Mouse (Mus musculus): ENCODE data around the gene Paqr5. TPM values are rescaled to one million over a fixed set of nuclear protein-coding genes. Genes with fewer than 3 reads are reported as not detected.

Paqr5 gene
- polyA plus RNA-seq, 1 experiment: not detected

GRCm38 (mm10) chr9:62015504-62015903 is 11.2 kb downstream of the Paqr5 start:
- H3K4me1 ChIP-seq (ENCODE audit: control insufficient read depth, insufficient read depth, low read length): no peaks in the 10 kb centered on the region
- TF ChIP-seq POLR2A (IDR thresholded peaks at IDR 0.05; ENCODE audit: low read depth, low read length) (no peak), CTCF (IDR thresholded peaks at IDR 0.05; ENCODE audit: borderline replicate concordance, insufficient read depth, low read length) (no peak)
- H3K4me3 ChIP-seq (ENCODE audit: insufficient read depth, low read length): no peak overlapping the region
- H3K27ac ChIP-seq (ENCODE audit: insufficient read depth, low read length): no peak overlapping the region

GRCm38 (mm10) chr9:62013316-62014097 is 13.1 kb downstream of the Paqr5 start:
- TF ChIP-seq POLR2A (IDR thresholded peaks at IDR 0.05; ENCODE audit: low read depth, low read length) (no peak), CTCF (IDR thresholded peaks at IDR 0.05; ENCODE audit: borderline replicate concordance, insufficient read depth, low read length) (no peak)
- Histone ChIP-seq H3K4me1 (ENCODE audit: control insufficient read depth, insufficient read depth, low read length) (no peaks in the 10 kb centered on the region), H3K4me3 (ENCODE audit: insufficient read depth, low read length) (no peak overlapping the region), H3K27ac (ENCODE audit: insufficient read depth, low read length) (no peak overlapping the region)

GRCm38 (mm10) chr9:62008360-62008759 is 18.3 kb downstream of the Paqr5 start:
- no peak overlapping the region for H3K4me3 ChIP-seq (ENCODE audit: insufficient read depth, low read length)
- no peak for TF ChIP-seq POLR2A (IDR thresholded peaks at IDR 0.05; ENCODE audit: low read depth, low read length)
- no peak for TF ChIP-seq CTCF (IDR thresholded peaks at IDR 0.05; ENCODE audit: borderline replicate concordance, insufficient read depth, low read length)
- no peak overlapping the region for H3K27ac ChIP-seq (ENCODE audit: insufficient read depth, low read length)
- H3K4me1 ChIP-seq (ENCODE audit: control insufficient read depth, insufficient read depth, low read length): no peaks in the 10 kb centered on the region

GRCm38 (mm10) chr9:62007028-62007427 is 19.6 kb downstream of the Paqr5 start:
- TF ChIP-seq POLR2A (IDR thresholded peaks at IDR 0.05; ENCODE audit: low read depth, low read length) (no peak), CTCF (IDR thresholded peaks at IDR 0.05; ENCODE audit: borderline replicate concordance, insufficient read depth, low read length) (no peak)
- no peak overlapping the region for H3K4me3 ChIP-seq (ENCODE audit: insufficient read depth, low read length)
- H3K27ac ChIP-seq (ENCODE audit: insufficient read depth, low read length): no peak overlapping the region
- no peaks in the 10 kb centered on the region for H3K4me1 ChIP-seq (ENCODE audit: control insufficient read depth, insufficient read depth, low read length)

GRCm38 (mm10) chr9:62003611-62004010 is 23.0 kb downstream of the Paqr5 start:
- Histone ChIP-seq H3K27ac (ENCODE audit: insufficient read depth, low read length) (no peak overlapping the region), H3K4me1 (ENCODE audit: control insufficient read depth, insufficient read depth, low read length) (no peaks in the 10 kb centered on the region), H3K4me3 (ENCODE audit: insufficient read depth, low read length) (no peak overlapping the region)
- TF ChIP-seq POLR2A (IDR thresholded peaks at IDR 0.05; ENCODE audit: low read depth, low read length): no peak
- TF ChIP-seq CTCF (IDR thresholded peaks at IDR 0.05; ENCODE audit: borderline replicate concordance, insufficient read depth, low read length): no peak

- no peak overlapping the region for H3K27ac ChIP-seq (ENCODE audit: insufficient read depth, low read length)
- no peak overlapping the region for H3K4me3 ChIP-seq (ENCODE audit: insufficient read depth, low read length)
- TF ChIP-seq CTCF (IDR thresholded peaks at IDR 0.05; ENCODE audit: borderline replicate concordance, insufficient read depth, low read length) (no peak), POLR2A (IDR thresholded peaks at IDR 0.05; ENCODE audit: low read depth, low read length) (no peak)
- no peaks in the 10 kb centered on the region for H3K4me1 ChIP-seq (ENCODE audit: control insufficient read depth, insufficient read depth, low read length)
Observed at GRCm38 (mm10) chr9:61999653-62000420, 26.8 kb downstream of the Paqr5 start.

- Histone ChIP-seq H3K4me3 (ENCODE audit: insufficient read depth, low read length) (no peak overlapping the region), H3K4me1 (ENCODE audit: control insufficient read depth, insufficient read depth, low read length) (no peaks in the 10 kb centered on the region), H3K27ac (ENCODE audit: insufficient read depth, low read length) (no peak overlapping the region)
- TF ChIP-seq POLR2A (IDR thresholded peaks at IDR 0.05; ENCODE audit: low read depth, low read length): no peak
- TF ChIP-seq CTCF (IDR thresholded peaks at IDR 0.05; ENCODE audit: borderline replicate concordance, insufficient read depth, low read length): no peak
Observed at GRCm38 (mm10) chr9:61997860-61998259, 28.8 kb downstream of the Paqr5 start.

- Histone ChIP-seq H3K4me1 (ENCODE audit: control insufficient read depth, insufficient read depth, low read length) (no peaks in the 10 kb centered on the region), H3K27ac (ENCODE audit: insufficient read depth, low read length) (no peak overlapping the region), H3K4me3 (ENCODE audit: insufficient read depth, low read length) (no peak overlapping the region)
- TF ChIP-seq CTCF (IDR thresholded peaks at IDR 0.05; ENCODE audit: borderline replicate concordance, insufficient read depth, low read length) (no peak), POLR2A (IDR thresholded peaks at IDR 0.05; ENCODE audit: low read depth, low read length) (no peak)
Observed at GRCm38 (mm10) chr9:61991158-61991557, 35.5 kb downstream of the Paqr5 start.

- H3K27ac ChIP-seq (ENCODE audit: insufficient read depth, low read length): no peak overlapping the region
- no peak for TF ChIP-seq POLR2A (IDR thresholded peaks at IDR 0.05; ENCODE audit: low read depth, low read length)
- TF ChIP-seq CTCF (IDR thresholded peaks at IDR 0.05; ENCODE audit: borderline replicate concordance, insufficient read depth, low read length): no peak
- H3K4me1 ChIP-seq (ENCODE audit: control insufficient read depth, insufficient read depth, low read length): no peaks in the 10 kb centered on the region
- no peak overlapping the region for H3K4me3 ChIP-seq (ENCODE audit: insufficient read depth, low read length)
Observed at GRCm38 (mm10) chr9:61990738-61991137, 35.9 kb downstream of the Paqr5 start.

- TF ChIP-seq CTCF (IDR thresholded peaks at IDR 0.05; ENCODE audit: borderline replicate concordance, insufficient read depth, low read length): no peak
- TF ChIP-seq POLR2A (IDR thresholded peaks at IDR 0.05; ENCODE audit: low read depth, low read length): no peak
Observed at GRCm38 (mm10) chr9:61986055-61986454, 40.6 kb downstream of the Paqr5 start.

More at GRCm38 (mm10) chr9:61986055-61986454, 40.6 kb downstream of the Paqr5 start:
- H3K4me3 ChIP-seq (ENCODE audit: insufficient read depth, low read length): no peak overlapping the region
- H3K27ac ChIP-seq (ENCODE audit: insufficient read depth, low read length): no peak overlapping the region
- H3K4me1 ChIP-seq (ENCODE audit: control insufficient read depth, insufficient read depth, low read length): no peaks in the 10 kb centered on the region
